Mouse (Mus musculus): ENCODE measurements around the gene Skint1. TPM values are rescaled to one million over a fixed set of nuclear protein-coding genes. Genes with fewer than 3 reads are reported as not detected.
"Not testable (repeated sequence)": the region's sequence is repeated elsewhere in the genome, so short reads cannot be mapped to it uniquely, and the experiment has no call there.

Skint1 gene
- polyA plus RNA-seq (2014; fragmentation: Nextera tagmentation; extraction: Ambion mirVana) = not detected in 2 replicates

DNA sequence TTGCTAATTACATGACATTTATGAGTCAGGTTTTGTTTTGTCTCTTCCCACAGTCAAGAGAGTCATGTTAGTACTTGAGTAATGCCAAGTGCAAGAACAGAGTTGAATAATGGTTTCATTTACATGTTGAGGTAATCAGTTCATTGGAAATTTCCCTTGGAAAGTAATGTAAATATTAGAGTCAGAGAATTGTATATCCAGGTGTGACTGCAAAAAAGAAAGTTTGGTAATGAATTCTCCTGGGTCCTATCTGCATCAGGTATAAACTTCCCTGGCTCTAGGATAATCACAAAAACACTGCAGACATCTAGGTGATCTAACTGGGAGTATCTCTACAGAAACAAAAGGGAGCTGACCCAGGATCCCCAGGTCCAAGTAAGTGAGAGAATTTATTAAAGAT lies at the start of gene Skint1:
Gene Skint1, plus strand, starts transcription at position 301 of the 400 bp plus-strand sequence.
- no peak for ATAC-seq (replicated peaks; ENCODE audit: insufficient number of reproducible peaks, low FRiP score, low TSS enrichment)
- H3K9ac ChIP-seq (ENCODE audit: low read depth, low read length) = no peak within 1 kb of the TSS
- no peaks in the 10 kb centered on the region for H3K9me3 ChIP-seq (replicated peaks; ENCODE audit: control insufficient read depth, low read length)
- H3K27ac ChIP-seq (ENCODE audit: low read depth, low read length) = no peak within 1 kb of the TSS
- H3K4me2 ChIP-seq = no peak within 1 kb of the TSS
- H3K27me3 ChIP-seq (ENCODE audit: control insufficient read depth, insufficient read depth, low read length) = no peaks in the 10 kb centered on the region
- H3K4me1 ChIP-seq (ENCODE audit: control insufficient read depth, insufficient read depth, low read length) = no peaks in the 10 kb centered on the region
- no peak within 1 kb of the TSS for H3K4me3 ChIP-seq (ENCODE audit: low read depth, low read length)
- no peaks in the 10 kb centered on the region for H3K36me3 ChIP-seq (ENCODE audit: control insufficient read depth, insufficient read depth, low read length)

DNA sequence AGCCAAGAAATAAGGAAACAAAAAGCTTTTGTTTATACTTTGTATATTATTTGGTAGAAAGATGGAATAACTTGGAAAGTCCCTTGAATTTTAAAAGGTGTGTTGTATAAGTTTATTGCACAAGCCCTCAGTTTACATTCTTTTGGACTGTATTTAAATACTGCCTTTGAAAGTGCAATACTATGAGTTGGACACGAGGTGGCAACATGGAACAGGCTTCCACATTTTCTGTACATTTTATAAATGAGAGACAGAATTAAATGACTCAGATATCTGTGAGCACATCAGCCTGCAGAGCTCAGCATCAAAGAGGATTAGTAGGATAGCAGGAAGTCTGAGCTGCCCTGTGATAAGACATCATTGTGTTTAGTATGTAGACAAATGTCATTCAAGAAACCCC lies 44.8 kb upstream of the Skint1 start:
- no peak overlapping the region for H3K4me2 ChIP-seq

DNA sequence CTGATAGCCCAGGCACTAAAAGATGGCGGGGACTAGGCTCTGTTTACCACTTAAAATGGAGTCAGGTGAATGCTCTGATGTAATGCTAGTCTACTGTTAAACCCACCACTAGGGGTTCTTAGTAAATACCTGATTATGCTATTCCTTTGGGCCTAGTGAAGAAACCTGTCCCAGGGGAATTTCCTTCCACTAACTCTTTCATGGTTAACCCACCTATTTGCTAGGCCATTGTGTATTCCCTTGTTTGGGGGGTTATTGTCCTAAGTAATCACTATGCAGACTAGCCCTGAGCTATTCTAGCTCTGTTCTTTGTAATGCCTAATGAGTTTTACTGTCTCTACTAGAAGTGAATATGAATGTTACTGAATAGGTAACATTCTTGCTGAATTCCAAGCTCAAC lies 42.8 kb upstream of the Skint1 start:
- not testable (repeated sequence) for H3K36me3 ChIP-seq (ENCODE audit: control insufficient read depth, insufficient read depth, low read length); ATAC-seq (replicated peaks; ENCODE audit: insufficient number of reproducible peaks, low FRiP score, low TSS enrichment); H3K9me3 ChIP-seq (replicated peaks; ENCODE audit: control insufficient read depth, low read length); H3K4me3 ChIP-seq (ENCODE audit: low read depth, low read length); H3K4me2 ChIP-seq; H3K9ac ChIP-seq (ENCODE audit: low read depth, low read length); H3K27ac ChIP-seq (ENCODE audit: low read depth, low read length); H3K27me3 ChIP-seq (ENCODE audit: control insufficient read depth, insufficient read depth, low read length); H3K4me1 ChIP-seq (ENCODE audit: control insufficient read depth, insufficient read depth, low read length)
- WGBS (ENCODE audit: insufficient replicate concordance) = 71% methylated on average over 1 of the region's 1 CpGs

More for the DNA sequence above, 44.8 kb upstream of the Skint1 start:
- H3K36me3 ChIP-seq (ENCODE audit: control insufficient read depth, insufficient read depth, low read length) = no peaks in the 10 kb centered on the region
- no peaks in the 10 kb centered on the region for H3K4me1 ChIP-seq (ENCODE audit: control insufficient read depth, insufficient read depth, low read length)
- no peak overlapping the region for H3K4me3 ChIP-seq (ENCODE audit: low read depth, low read length)
- ATAC-seq (replicated peaks; ENCODE audit: insufficient number of reproducible peaks, low FRiP score, low TSS enrichment) = no peak
- WGBS (ENCODE audit: insufficient replicate concordance) = 31% methylated on average over 1 of the region's 1 CpGs
- no peak overlapping the region for H3K27ac ChIP-seq (ENCODE audit: low read depth, low read length)
- no peak overlapping the region for H3K9ac ChIP-seq (ENCODE audit: low read depth, low read length)
- H3K27me3 ChIP-seq (ENCODE audit: control insufficient read depth, insufficient read depth, low read length) = no peaks in the 10 kb centered on the region
- H3K9me3 ChIP-seq (replicated peaks; ENCODE audit: control insufficient read depth, low read length) = no peaks in the 10 kb centered on the region

DNA sequence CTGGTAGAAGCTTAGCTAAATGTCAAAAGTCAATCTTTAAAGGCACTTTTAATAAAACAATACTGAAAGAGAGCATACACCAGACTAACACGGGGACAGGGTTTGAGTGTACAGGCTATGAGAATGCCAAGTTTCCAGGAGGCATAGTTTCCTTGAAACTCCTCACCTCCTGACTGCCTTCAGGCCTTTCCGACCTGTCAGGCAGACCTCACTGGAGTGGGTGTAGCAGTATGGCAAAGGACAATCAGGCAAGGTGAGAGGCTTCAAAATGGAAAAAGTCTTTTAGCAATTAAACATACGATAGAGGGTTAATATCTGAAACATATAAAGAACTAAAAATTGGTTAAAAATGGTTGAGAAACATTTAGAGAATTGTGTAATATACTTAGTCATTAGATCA lies 42.4 kb upstream of the Skint1 start:
- no peak overlapping the region for H3K4me3 ChIP-seq (ENCODE audit: low read depth, low read length)
- WGBS (ENCODE audit: insufficient replicate concordance) = 75% methylated on average over 3 of the region's 3 CpGs
- H3K4me1 ChIP-seq (ENCODE audit: control insufficient read depth, insufficient read depth, low read length) = no peaks in the 10 kb centered on the region
- no peak overlapping the region for H3K9ac ChIP-seq (ENCODE audit: low read depth, low read length)
- no peak overlapping the region for H3K27ac ChIP-seq (ENCODE audit: low read depth, low read length)
- no peaks in the 10 kb centered on the region for H3K27me3 ChIP-seq (ENCODE audit: control insufficient read depth, insufficient read depth, low read length)
- no peaks in the 10 kb centered on the region for H3K36me3 ChIP-seq (ENCODE audit: control insufficient read depth, insufficient read depth, low read length)
- no peaks in the 10 kb centered on the region for H3K9me3 ChIP-seq (replicated peaks; ENCODE audit: control insufficient read depth, low read length)
- no peak overlapping the region for H3K4me2 ChIP-seq
- no peak for ATAC-seq (replicated peaks; ENCODE audit: insufficient number of reproducible peaks, low FRiP score, low TSS enrichment)

DNA sequence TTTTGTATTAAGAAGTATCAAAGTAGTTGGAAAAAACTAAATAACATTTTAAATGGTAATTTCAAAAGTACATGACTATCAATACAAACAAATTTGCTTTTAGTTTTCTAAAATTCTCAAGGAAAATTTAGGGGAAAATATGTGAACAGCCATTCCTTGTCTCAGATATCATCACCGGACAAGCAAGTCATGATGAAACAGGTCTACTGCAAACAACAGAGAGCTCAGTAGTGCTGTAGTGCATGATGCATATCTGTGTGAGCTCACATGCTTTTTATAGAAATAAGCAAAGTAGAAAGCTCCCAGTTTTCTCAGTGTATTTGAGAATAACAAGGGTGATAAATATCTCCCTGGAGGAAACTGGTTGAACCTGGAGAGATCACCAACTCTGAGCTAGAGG lies 33.4 kb upstream of the Skint1 start, which contains the start of gene Skint7:
Gene Skint7, plus strand, starts transcription at position 301 of the 400 bp plus-strand sequence.
- Histone ChIP-seq H3K4me3 (ENCODE audit: low read depth, low read length) (no peak within 1 kb of the TSS), H3K9ac (ENCODE audit: low read depth, low read length) (no peak within 1 kb of the TSS), H3K4me1 (ENCODE audit: control insufficient read depth, insufficient read depth, low read length) (no peaks in the 10 kb centered on the region), H3K9me3 (replicated peaks; ENCODE audit: control insufficient read depth, low read length) (no peaks in the 10 kb centered on the region), H3K4me2 (no peak within 1 kb of the TSS), H3K27ac (ENCODE audit: low read depth, low read length) (no peak within 1 kb of the TSS), H3K36me3 (ENCODE audit: control insufficient read depth, insufficient read depth, low read length) (no peaks in the 10 kb centered on the region), H3K27me3 (ENCODE audit: control insufficient read depth, insufficient read depth, low read length) (no peaks in the 10 kb centered on the region)
- WGBS (ENCODE audit: insufficient replicate concordance) = 88% methylated on average over 1 of the region's 1 CpGs
- no peak for ATAC-seq (replicated peaks; ENCODE audit: insufficient number of reproducible peaks, low FRiP score, low TSS enrichment)

DNA sequence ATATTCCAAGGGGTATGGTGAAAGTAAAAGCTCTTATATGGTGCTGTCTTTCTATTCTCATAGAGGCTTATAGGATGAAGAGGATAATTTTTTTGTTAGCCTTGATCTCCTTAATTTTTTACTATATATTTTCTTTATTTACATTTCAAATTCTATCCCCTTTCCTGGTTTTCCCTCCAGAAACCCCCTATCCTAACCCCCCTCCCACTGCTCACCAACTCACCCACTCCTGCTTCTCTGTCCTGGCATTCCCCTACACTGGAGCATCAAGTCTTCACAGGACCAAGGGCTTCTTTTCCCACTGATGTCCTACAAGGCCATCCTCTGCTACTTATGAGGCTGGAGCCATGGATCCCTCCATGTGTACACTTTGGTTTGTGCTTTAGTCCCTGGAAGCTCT lies 65.6 kb downstream of the Skint1 start, which contains the start of gene Skint4:
Gene Skint4, plus strand, starts transcription at position 301 of the 400 bp plus-strand sequence.
- H3K4me1 ChIP-seq (ENCODE audit: control insufficient read depth, insufficient read depth, low read length) = no peaks in the 10 kb centered on the region
- H3K36me3 ChIP-seq (ENCODE audit: control insufficient read depth, insufficient read depth, low read length) = no peaks in the 10 kb centered on the region

More for the DNA sequence above, 65.6 kb downstream of the Skint1 start, which contains the start of gene Skint4:
- no peak within 1 kb of the TSS for H3K27ac ChIP-seq (ENCODE audit: low read depth, low read length)
- H3K9me3 ChIP-seq (replicated peaks; ENCODE audit: control insufficient read depth, low read length) = no peaks in the 10 kb centered on the region
- H3K4me2 ChIP-seq = no peak within 1 kb of the TSS
- no peak within 1 kb of the TSS for H3K9ac ChIP-seq (ENCODE audit: low read depth, low read length)
- H3K27me3 ChIP-seq (ENCODE audit: control insufficient read depth, insufficient read depth, low read length) = no peaks in the 10 kb centered on the region
- no peak within 1 kb of the TSS for H3K4me3 ChIP-seq (ENCODE audit: low read depth, low read length)
- no peak for ATAC-seq (replicated peaks; ENCODE audit: insufficient number of reproducible peaks, low FRiP score, low TSS enrichment)

Other genes starting within 250 kb of the Skint1 start
- not detected in 2 replicates for gene Slc5a9, start 103.4 kb upstream of the Skint1 start, polyA plus RNA-seq (2014; fragmentation: Nextera tagmentation; extraction: Ambion mirVana)
- gene Skint8, start 86.9 kb upstream of the Skint1 start, polyA plus RNA-seq (2014; fragmentation: Nextera tagmentation; extraction: Ambion mirVana) = not detected in 2 replicates
- not detected in 2 replicates for gene Skint7, start 33.3 kb upstream of the Skint1 start, polyA plus RNA-seq (2014; fragmentation: Nextera tagmentation; extraction: Ambion mirVana)
- not detected in 2 replicates for gene Skint4, start 65.7 kb downstream of the Skint1 start, polyA plus RNA-seq (2014; fragmentation: Nextera tagmentation; extraction: Ambion mirVana)
- gene Skint3, start 226.0 kb downstream of the Skint1 start, polyA plus RNA-seq (2014; fragmentation: Nextera tagmentation; extraction: Ambion mirVana) = not detected in 2 replicates